Mouse (Mus musculus) lung, adult 2 months (tissue): ENCODE measurements around the gene Ak3.

Source experiments
- CTCF ChIP-seq: fragments of 200-500 bp; IDR thresholded peaks from 2 replicates; pipeline ENCODE4 v1.5.1; 2011; ENCODE audit warnings: mild to moderate bottlenecking, low read length, control low read depth; ENCODE audit not compliant: insufficient read depth
- POLR2A ChIP-seq: fragments of 200-500 bp; IDR thresholded peaks from 2 replicates; pipeline ENCODE4 v1.6.1; 2011; ENCODE audit warnings: low read depth, mild to moderate bottlenecking, control low read depth, low read length, borderline replicate concordance; ENCODE audit errors: extremely low read depth

- TF ChIP-seq CTCF (no peak), POLR2A (no peak)
These were observed 21.4 kb upstream of the Ak3 start for GRCm38 (mm10) chr19:29069195-29069594.
